Comparison of ENCODE assay signal across 16 mouse cellular contexts in the genomic region with DNA sequence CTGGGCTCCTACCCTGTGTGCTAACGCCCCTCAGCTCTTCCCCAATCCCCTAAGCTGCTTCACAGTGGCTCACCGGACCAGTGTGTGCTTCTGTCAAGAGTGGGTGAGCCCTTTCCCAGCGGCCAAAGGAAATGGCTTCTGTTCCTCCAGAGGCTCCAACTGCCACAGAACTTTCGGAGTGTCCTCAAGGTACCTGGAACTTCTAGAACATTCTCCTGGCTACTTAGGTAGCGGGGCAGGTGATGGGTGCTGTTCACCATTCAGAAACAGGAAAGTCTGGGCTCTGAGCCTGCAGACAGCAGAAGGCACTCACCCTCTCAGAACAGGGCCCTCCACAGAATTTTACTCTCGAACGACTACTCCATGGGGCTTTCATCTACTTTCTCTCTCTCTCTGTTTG. TPM values are rescaled to one million over a fixed set of nuclear protein-coding genes. Genes with fewer than 3 reads are reported as not detected.
"Had no signal": no experiment of that assay in that cellular context is flagged by ENCODE, and none has a peak within 500 bp of the region (broad histone marks: within the 10 kb centered on the region; RNA-seq: fewer than 3 reads in every experiment).

A gene (minus strand): TSS at position 101 of the 400 bp plus-strand sequence.

- H3K36me3 ChIP-seq: liver, embryonic 12.5 days; midbrain, embryonic 13.5 days; midbrain, embryonic 15.5 days; neural tube, embryonic 12.5 days; stomach, embryonic 15.5 days had no signal

- H3K4me3 ChIP-seq: liver, embryonic 12.5 days; midbrain, embryonic 13.5 days; midbrain, embryonic 15.5 days; neural tube, embryonic 12.5 days; stomach, embryonic 15.5 days had no signal

- H3K27ac ChIP-seq: liver, embryonic 12.5 days; liver, embryonic 14.5 days; midbrain, embryonic 13.5 days; midbrain, embryonic 15.5 days; neural tube, embryonic 12.5 days; stomach, embryonic 15.5 days; stomach, postnatal 0 days had no signal

- ATAC-seq: liver, embryonic 12.5 days; midbrain, embryonic 13.5 days; midbrain, embryonic 15.5 days had no signal

- H3K27me3 ChIP-seq: liver, embryonic 12.5 days; midbrain, embryonic 13.5 days; midbrain, embryonic 15.5 days; neural tube, embryonic 12.5 days; stomach, embryonic 15.5 days had no signal

- H3K9me3 ChIP-seq: liver, embryonic 12.5 days; midbrain, embryonic 13.5 days; midbrain, embryonic 15.5 days; neural tube, embryonic 12.5 days; stomach, embryonic 15.5 days had no signal

- H3K9ac ChIP-seq: liver, embryonic 12.5 days; liver, embryonic 14.5 days; lung, embryonic 14.5 days; midbrain, embryonic 13.5 days; midbrain, embryonic 15.5 days; neural tube, embryonic 12.5 days; stomach, embryonic 15.5 days had no signal

- DNase-seq: lung, adult 18-20 months; lung, embryonic 14.5 days; lung, postnatal 10 days; lung, postnatal 4 days; right cerebral cortex, postnatal 14 days; thymus, postnatal 14 days; thymus, postnatal 36 days had no signal

- H3K4me2 ChIP-seq: liver, embryonic 12.5 days; lung, embryonic 14.5 days; midbrain, embryonic 11.5 days; midbrain, embryonic 13.5 days; midbrain, embryonic 15.5 days; neural tube, embryonic 12.5 days; stomach, embryonic 15.5 days had no signal

RNA-seq across cellular contexts. Expression of the gene that starts here (rescaled TPM):
- total RNA-seq: monocyte, adult 5-6 weeks had no signal
